Mouse (Mus musculus) ES-Bruce4 (cell line): ENCODE measurements around the gene Ift140.

Experiments used
- CTCF ChIP-seq: IDR thresholded peaks from one replicate; pipeline ENCODE4 v1.8.1; 2011; ENCODE audit warnings: low read depth, low read length
- POLR2A ChIP-seq: IDR thresholded peaks from one replicate; pipeline ENCODE4 v1.8.1; 2011; ENCODE audit warnings: low read length; ENCODE audit not compliant: insufficient read depth

DNA sequence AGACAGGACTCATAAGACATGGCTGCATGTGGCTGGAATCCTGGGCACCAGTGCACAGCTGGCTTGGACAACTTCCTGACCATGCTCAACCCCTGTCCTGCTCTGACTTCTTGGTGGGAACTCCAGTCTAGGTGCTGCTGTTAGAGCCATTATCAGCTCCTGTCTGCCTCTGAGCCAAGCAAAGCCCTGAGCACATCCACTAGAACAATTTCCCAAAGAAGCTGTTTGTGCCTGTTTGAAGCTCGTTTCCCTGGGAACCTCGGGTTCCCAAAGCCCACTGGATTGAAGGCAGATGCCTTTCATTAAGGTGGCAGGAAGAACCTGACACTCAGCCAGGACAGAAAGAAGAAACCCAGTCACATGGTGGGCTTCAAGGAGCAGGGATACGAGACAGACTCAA, 104.5 kb downstream of the Ift140 start, which contains the start of gene Ptx4:
- TF ChIP-seq CTCF, result no peak
- no peak for TF ChIP-seq POLR2A
